Mouse (Mus musculus) CH12F3 (cell line): ENCODE results near the gene Gm21188.
"Not testable (repeated sequence)": the region's sequence is repeated elsewhere in the genome, so short reads cannot be mapped to it uniquely, and the experiment has no call there.

Source experiments
- in situ Hi-C: fragments of 300-500 bp; cut with MboI; formaldehyde crosslinking; loops from 2 replicates; pipeline ENCODE4 v1.14.3; 2020; ENCODE audit warnings: low sequenced_read_pairs

The Gm21188 gene

DNA sequence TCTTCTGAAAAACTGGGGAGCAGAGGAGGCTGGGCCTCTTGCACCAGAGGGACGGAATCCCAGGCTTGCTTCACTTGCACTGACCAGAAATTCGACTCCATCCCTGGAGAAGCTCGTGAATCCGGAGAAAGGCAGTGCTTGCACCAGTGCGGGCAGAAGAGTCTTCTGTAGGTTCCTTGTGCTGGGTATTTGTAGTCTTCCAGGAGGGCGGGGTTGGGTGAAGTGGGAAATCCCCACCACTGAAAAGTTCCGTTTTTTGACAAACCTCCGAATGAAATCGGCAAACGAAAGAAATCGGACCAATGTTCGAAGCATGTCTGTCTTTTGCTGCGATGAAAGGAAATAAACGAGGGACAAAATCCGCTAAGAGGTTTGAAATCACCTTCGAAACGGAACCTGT is 25.1 kb downstream of the Gm21188 start, which contains the start of gene Gm36079:
Gene Gm36079, minus strand, starts transcription at position 101 of the 400 bp plus-strand sequence.
- in situ Hi-C loops = not testable (repeated sequence)

DNA sequence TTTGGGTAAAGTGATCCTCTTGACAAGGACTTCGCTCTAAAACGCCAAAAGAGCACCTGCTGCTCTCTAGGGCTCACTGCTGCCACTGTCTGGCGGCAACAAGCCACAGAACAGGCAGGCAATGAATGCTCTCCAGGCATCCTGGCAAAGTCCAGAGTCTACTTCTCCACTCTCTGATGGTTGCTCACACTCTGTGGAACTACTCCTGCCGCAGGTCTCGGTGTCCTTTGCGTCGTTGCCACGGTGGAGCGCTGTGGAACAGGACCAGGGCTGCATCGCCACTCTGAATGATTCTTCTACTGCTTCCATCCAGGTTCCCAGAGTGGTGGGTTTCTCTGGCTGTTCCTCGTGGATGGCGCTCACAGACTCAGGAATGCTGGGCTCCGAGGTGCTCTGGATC is 25.6 kb downstream of the Gm21188 start:
- in situ Hi-C loops = not testable (repeated sequence)

- in situ Hi-C loops = not testable (repeated sequence)
Observed at GRCm38 (mm10) chr13:120025576-120025975, 26.4 kb downstream of the Gm21188 start.

GRCm38 (mm10) chr13:120025004-120025403 is 27.0 kb downstream of the Gm21188 start:
- in situ Hi-C loops = not testable (repeated sequence)

- in situ Hi-C loops = not testable (repeated sequence)
Observed at GRCm38 (mm10) chr13:120024581-120024980, 27.4 kb downstream of the Gm21188 start.

- in situ Hi-C loops = not testable (repeated sequence)
Observed at GRCm38 (mm10) chr13:120021477-120021876, 30.5 kb downstream of the Gm21188 start.

- in situ Hi-C loops = not testable (repeated sequence)
Observed at GRCm38 (mm10) chr13:120015348-120016007, 36.5 kb downstream of the Gm21188 start.

DNA sequence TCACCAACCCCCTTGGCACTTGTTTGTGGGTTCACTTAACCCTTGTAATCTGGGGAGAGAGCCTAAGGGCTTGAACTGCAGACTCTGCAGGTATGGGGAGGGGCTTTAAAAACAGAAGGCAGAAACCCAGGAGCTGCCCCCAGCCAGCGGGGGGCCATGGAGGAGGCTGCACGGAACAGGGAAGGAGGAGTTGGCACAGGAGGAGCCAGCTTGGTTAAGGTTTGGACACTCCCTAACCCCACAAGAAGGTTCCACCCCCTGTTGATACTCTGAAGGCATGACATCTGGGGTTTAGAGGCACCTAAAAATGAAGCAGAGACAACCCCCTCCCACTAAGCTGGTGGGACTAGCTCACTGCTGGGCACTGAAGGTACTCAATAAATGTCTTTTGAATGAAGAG is 38.0 kb downstream of the Gm21188 start:
- in situ Hi-C loops = not testable (repeated sequence)

DNA sequence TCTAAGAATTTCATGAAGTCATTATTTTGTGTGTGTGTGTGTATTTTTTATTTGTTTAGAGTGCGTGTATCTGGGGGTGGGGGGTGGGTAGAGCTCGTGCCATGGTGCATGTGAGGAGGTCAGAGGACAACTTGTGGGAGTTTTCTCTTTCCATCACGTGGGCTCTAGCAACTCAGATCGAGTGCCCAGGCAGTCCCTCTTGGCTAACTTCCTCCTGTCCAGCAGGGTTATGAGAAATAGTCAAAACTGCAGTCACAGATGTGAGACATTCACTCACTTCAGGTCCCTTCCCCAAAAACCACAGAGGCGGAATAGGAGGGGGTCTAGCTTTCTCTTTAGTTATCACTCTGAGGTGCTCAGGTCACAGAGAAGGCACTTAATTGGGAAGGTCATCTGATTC is 38.5 kb downstream of the Gm21188 start:
- in situ Hi-C loops = not testable (repeated sequence)

GRCm38 (mm10) chr13:120010068-120010467 is 41.9 kb downstream of the Gm21188 start:
- in situ Hi-C loops = not testable (repeated sequence)

DNA sequence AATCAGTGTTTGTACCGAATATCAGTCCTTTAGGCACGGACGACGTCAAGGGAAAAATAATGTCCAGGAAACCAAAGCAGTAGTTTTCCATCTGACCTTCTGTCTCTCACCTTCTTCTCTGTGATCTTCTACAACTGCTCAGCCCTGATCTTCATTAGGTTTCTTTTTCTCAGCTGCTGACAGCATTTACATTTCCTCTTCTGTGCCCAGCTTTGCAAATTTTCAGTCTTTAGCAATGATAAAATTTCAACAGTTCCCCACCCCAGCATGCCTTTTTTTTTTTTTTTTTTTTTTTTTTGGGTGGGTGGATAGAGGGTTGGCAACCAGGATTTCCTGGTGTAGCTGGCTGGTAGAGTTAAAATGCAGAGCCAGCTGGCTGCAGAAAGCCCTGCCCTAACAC is 52.8 kb downstream of the Gm21188 start:
- in situ Hi-C loops = not testable (repeated sequence)

DNA sequence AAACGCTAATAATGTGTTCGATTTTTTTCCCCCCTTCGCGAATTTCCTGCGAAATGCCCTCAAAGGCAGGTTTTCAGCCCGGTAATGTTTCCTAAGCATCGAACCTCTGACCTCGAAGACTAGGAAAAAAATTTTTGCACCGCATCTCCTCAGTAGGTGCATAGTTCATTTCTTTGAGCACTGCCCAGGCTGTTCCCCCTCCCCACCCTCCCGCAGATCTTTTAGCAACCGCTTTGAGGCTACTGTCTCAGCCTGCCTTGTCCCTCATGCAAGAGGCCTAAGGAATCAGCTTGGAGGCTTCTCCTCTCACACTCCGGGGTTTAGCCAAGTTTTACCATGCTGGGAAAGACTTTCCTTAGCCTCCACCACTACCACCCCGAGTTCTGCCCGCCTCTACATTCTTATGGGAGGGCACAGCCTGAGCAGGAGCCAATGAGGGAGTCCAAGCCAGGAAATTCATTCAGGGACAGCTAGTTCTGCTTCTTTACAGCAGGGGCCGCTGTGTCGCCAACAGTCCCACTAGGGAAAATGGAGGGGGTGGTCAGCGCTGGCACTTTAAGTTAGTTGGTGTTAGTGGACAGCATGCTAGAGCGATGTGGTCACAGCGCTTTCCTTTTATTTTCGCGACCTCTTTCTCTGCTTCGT is 53.4 kb downstream of the Gm21188 start:
- in situ Hi-C loops = not testable (repeated sequence)

DNA sequence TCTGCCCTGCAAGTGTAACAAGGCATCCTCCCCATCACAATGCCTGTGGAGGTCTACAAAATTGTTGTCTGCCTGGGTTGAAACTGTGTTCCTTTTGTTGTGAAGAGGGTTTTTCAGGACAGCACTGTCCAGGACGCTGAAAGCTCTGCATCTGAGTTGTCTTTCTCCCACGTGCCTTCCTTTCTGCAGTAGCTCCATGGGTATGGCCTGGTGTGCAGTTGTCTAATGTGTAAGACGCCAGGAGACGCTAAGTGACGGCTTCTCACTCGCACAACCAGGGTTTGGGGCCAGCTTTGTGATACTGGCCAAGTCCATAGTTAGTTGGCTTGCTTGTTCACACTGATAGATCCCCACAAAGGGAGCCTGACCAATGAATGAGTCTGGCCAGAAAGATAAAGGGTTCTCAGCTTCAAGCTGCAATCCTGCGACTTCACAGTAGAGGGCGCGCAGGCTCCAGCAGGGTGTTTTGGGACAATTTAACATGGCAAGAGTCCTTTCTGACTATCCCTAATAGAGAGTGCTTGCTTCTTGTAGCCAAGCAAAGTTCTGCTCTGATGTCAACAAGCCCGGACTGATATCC is 60.0 kb downstream of the Gm21188 start:
- in situ Hi-C loops = not testable (repeated sequence)

- in situ Hi-C loops = not testable (repeated sequence)
Observed at GRCm38 (mm10) chr13:119991264-119991663, 60.7 kb downstream of the Gm21188 start.
